Mouse (Mus musculus) heart, embryonic 14.5 days (tissue): ENCODE measurements around the gene Fbxo34. TPM values are rescaled to one million over a fixed set of nuclear protein-coding genes. Genes with fewer than 3 reads are reported as not detected.

Experiments used
- ATAC-seq: fragments of 200-750 bp; cut with Nextera tagmentation; 2 replicates; pipeline ENCODE4 v1.8.0; 2017; ENCODE audit warnings: low read depth, moderate TSS enrichment; ENCODE audit not compliant: insufficient number of reproducible peaks, insufficient read depth, low FRiP score
- H3K27ac ChIP-seq, 2 experiments: fragments of 200-500 bp in 1 of 2; fragments of 300-500 bp in 1 of 2; sonication (generic) in 1 of 2; replicated peaks in 1 of 2; 2 replicates each; pipeline ENCODE4 v1.5.1; 2012 to 2014; ENCODE audit warnings: low read depth in 2 of 2, low read length in 2 of 2, control low read depth in 1 of 2, mild to moderate bottlenecking in 1 of 2, mixed read lengths in 1 of 2; ENCODE audit not compliant: control insufficient read depth in 1 of 2, insufficient read depth in 1 of 2
- H3K27me3 ChIP-seq: fragments of 300-500 bp; sonication (generic); 2 replicates; pipeline ENCODE4 v1.6.1; 2014; ENCODE audit warnings: mild to moderate bottlenecking, low read length, control low read depth; ENCODE audit not compliant: control insufficient read depth, insufficient read depth
- H3K36me3 ChIP-seq: fragments of 300-500 bp; sonication (generic); 2 replicates; pipeline ENCODE4 v1.6.1; 2014; ENCODE audit warnings: mild to moderate bottlenecking, control low read depth, low read length, mixed read lengths; ENCODE audit not compliant: control insufficient read depth, insufficient read depth
- H3K4me1 ChIP-seq, 2 experiments: fragments of 200-500 bp in 1 of 2; fragments of 300-500 bp in 1 of 2; sonication (generic) in 1 of 2; 2 replicates each; pipeline ENCODE4 v1.6.1; 2012 to 2014; ENCODE audit warnings: low read length in 2 of 2, control low read depth in 1 of 2, mixed read lengths in 1 of 2; ENCODE audit not compliant: control insufficient read depth in 2 of 2, insufficient read depth in 2 of 2
- H3K4me2 ChIP-seq: fragments of 300-500 bp; sonication (generic); 2 replicates; pipeline ENCODE4 v1.6.1; 2014; ENCODE audit warnings: mild to moderate bottlenecking, low read length
- H3K4me3 ChIP-seq, 2 experiments: fragments of 200-500 bp in 1 of 2; fragments of 300-500 bp in 1 of 2; sonication (generic) in 1 of 2; 2 replicates each; pipeline ENCODE4 v1.5.1; 2012 to 2014; ENCODE audit warnings: low read length in 2 of 2, mild to moderate bottlenecking in 2 of 2, control low read depth in 1 of 2, low read depth in 1 of 2, moderate library complexity in 1 of 2; ENCODE audit not compliant: control insufficient read depth in 1 of 2, insufficient read depth in 1 of 2
- H3K9ac ChIP-seq: fragments of 300-500 bp; sonication (generic); 2 replicates; pipeline ENCODE4 v1.6.1; 2014; ENCODE audit warnings: mild to moderate bottlenecking, low read length
- H3K9me3 ChIP-seq: fragments of 300-500 bp; sonication (generic); 2 replicates; pipeline ENCODE4 v1.6.1; 2016; ENCODE audit warnings: low read length, control low read depth; ENCODE audit not compliant: control insufficient read depth
- WGBS: fragments of 180-500 bp; shearing (Covaris S2); extraction: QIAGEN DNeasy Blood & Tissue Kit; methylation state at CpG from one replicate; pipeline ENCODE4 v1.1.7; 2014; 5-methylcytosine and 5-hydroxymethylcytosine counted together
- polyA plus RNA-seq: library from polyadenylated mRNA; unstranded; fragments of >200 nt; fragmentation: Nextera tagmentation; extraction: Ambion mirVana; gene quantifications from 2 replicates; pipeline ENCODE4 v1.2.1, GENCODE M21; 2014

Gene Fbxo34
- polyA plus RNA-seq, 1 experiment from 2014 or later: 16.4 TPM

DNA sequence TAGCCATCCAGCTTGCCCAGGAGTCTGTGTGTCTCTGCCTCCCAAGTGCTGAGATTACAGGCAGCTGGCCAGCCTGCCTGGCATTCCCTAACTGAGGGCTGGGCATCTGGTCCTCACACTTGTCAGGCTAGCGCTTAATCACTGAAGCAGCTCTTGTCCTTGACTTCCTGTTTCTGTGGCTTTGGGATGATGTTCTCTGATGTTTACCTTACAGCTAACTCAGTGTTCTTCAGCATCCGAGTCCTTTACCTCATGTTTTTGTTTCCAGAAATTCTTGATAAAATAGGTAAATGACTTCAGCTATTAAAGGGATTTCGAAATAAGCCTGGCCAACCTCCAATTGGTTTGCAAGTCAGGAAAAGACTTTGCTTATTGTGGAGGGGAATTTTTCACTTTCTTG, 53.8 kb downstream of the Fbxo34 start:
- H3K4me1 ChIP-seq: peaks cover 0 to 6% of the 10 kb centered on the region in 2 experiments; a peak in 1 of 4 replicates
- H3K4me2 ChIP-seq: no peak overlapping the region
- no peaks in the 10 kb centered on the region for H3K9me3 ChIP-seq
- peak; percentile 39; the same call in 1 of the 2 replicates for ATAC-seq
- 68% methylated on average over 3 of the region's 3 CpGs for WGBS
- H3K27me3 ChIP-seq: no peaks in the 10 kb centered on the region
- no peak overlapping the region for H3K9ac ChIP-seq
- H3K27ac ChIP-seq: no peak overlapping the region
- no peaks in the 10 kb centered on the region for H3K36me3 ChIP-seq
- H3K4me3 ChIP-seq: no peak overlapping the region

DNA sequence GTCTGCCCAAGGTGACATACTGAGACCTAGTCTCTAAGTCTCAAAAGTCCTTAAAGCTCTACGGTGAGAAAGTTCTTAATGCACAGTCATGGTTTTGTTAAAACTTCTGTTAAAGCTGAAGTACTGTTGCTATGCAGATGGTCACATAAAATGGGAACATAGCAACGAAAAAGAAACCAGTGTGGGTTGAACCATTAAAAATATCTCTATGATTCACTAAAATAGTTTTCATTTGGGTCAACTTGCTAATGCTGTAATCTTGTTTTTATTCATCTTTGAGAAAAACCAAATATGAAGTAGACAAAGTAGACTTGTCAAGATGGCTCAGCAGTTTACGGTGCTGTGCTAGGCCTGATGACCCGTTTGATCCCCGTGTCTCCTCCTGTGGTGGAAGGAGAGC, 56.5 kb downstream of the Fbxo34 start:
- ATAC-seq: no peak
- Histone ChIP-seq H3K27ac (no peak overlapping the region), H3K36me3 (no peaks in the 10 kb centered on the region), H3K4me3 (no peak overlapping the region), H3K9me3 (no peaks in the 10 kb centered on the region), H3K4me2 (no peak overlapping the region), H3K4me1 (peaks cover 0 to 6% of the 10 kb centered on the region in 2 experiments; a peak in 1 of 4 replicates), H3K9ac (no peak overlapping the region), H3K27me3 (no peaks in the 10 kb centered on the region)
- 97% methylated on average over 5 of the region's 5 CpGs for WGBS

DNA sequence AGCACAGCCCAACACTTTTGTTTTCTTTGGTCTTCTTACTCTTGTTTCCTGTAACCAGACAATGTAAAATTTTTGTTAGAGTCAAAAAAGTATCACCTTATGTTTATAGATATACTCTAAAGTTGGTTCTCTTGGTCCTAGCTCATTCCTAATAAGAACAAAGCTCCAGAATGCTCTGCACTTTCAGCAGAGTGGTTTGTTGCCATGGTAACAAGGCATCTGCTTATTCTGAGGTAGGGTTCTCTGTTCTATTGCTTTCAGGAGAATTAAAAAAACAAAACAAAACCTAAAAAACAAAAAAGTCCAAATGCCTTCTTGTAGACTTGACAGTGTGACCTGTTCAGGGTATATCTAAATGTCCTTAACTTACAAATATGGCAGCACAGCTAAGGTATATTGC, 57.8 kb downstream of the Fbxo34 start:
- Histone ChIP-seq H3K4me3 (no peak overlapping the region), H3K4me1 (peaks cover 0 to 6% of the 10 kb centered on the region in 2 experiments; a peak in 3 of 4 replicates), H3K36me3 (no peaks in the 10 kb centered on the region), H3K27me3 (no peaks in the 10 kb centered on the region), H3K9ac (no peak overlapping the region), H3K9me3 (no peaks in the 10 kb centered on the region), H3K27ac (no peak overlapping the region), H3K4me2 (no peak overlapping the region)
- ATAC-seq: no peak

DNA sequence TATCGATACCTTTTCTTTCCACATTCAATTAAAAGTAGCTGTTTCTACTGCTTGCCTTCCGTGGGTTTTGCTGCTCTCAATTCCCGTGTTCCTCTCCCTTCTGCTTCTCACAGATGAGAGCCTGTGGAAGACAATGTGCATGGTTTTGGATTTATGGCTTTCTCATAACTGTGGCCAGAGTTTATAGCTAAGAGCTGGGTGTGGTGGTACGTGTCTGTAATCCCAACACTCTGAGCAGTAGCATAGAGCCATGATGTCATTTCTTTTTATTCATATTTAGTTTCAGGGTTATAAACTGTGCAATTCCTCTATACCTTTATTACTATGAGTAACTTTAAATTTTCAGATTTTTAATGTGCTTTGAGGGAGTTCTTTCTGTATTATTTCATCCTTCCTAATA, 60.0 kb downstream of the Fbxo34 start:
- no peaks in the 10 kb centered on the region for H3K9me3 ChIP-seq
- no peak overlapping the region for H3K4me2 ChIP-seq
- H3K27ac ChIP-seq: no peak overlapping the region
- no peaks in the 10 kb centered on the region for H3K36me3 ChIP-seq
- no peak for ATAC-seq
- peaks cover 0 to 5% of the 10 kb centered on the region in 2 experiments; a peak in 3 of 4 replicates for H3K4me1 ChIP-seq
- no peak overlapping the region for H3K9ac ChIP-seq
- H3K27me3 ChIP-seq: no peaks in the 10 kb centered on the region
- H3K4me3 ChIP-seq: no peak overlapping the region
- WGBS: 90% methylated on average over 4 of the region's 4 CpGs

DNA sequence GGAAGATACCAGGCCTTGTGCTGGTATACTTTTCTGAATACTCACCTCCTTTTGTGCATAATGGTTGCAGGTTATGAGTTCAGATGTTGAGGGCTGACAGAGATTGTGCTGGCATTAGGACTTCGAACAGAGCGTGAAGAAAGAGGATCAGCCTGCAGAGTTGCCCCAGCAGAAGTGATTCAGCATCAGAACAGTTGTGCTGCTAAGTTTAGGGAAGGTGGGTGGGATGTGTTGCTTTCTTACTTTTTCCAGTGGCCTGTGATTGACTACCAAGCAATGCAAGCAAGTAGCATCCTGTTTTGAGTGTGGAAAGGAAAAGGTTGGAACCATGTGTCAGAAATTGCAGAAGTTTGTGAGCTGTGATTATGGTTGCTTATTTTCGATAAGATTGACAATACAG, 63.4 kb downstream of the Fbxo34 start:
- Histone ChIP-seq H3K4me3 (no peak overlapping the region), H3K4me1 (peaks cover 0 to 7% of the 10 kb centered on the region in 2 experiments; a peak in 3 of 4 replicates), H3K9ac (no peak overlapping the region), H3K27ac (no peak overlapping the region), H3K9me3 (no peaks in the 10 kb centered on the region), H3K4me2 (no peak overlapping the region), H3K27me3 (no peaks in the 10 kb centered on the region), H3K36me3 (no peaks in the 10 kb centered on the region)
- 93% methylated on average over 3 of the region's 3 CpGs for WGBS
- no peak for ATAC-seq

DNA sequence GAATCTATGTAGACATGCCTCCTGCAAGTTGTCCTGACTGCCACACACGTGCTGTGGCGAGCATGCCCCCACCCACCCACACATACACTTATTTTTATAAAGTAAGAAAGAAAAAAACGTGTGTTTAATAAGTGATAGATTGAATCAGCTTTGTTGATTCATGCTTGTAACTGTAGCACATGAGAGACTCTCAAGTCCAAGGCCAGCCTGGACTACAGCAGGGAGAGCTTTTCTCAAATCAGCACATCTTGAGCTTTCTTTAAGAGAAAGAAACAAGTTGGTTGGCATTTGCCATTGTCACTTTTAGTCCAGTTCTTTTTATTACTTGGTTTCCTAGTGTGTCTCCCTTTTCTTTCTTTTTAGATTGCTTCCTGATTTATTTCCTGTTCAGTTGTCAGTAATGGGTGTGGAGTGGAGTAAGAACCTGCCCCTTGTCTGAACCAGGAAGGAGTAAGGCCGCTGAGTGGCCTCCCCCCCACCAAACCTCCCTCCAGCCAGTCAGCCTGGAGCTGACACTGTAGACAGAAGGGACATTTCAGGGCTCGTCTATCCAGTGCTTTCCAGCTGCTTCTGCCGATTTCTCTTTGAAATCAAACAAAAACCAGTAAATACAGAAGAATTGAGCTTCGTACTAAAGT, 64.7 kb downstream of the Fbxo34 start:
- Histone ChIP-seq H3K27me3 (no peaks in the 10 kb centered on the region), H3K9ac (peak overlapping the region; percentile 32; the same call in 1 of the 2 replicates), H3K36me3 (no peaks in the 10 kb centered on the region), H3K27ac (peak overlapping the region; percentile 12 to 42; a peak in 3 of 4 replicates), H3K4me2 (no peak overlapping the region), H3K4me3 (no peak overlapping the region), H3K9me3 (no peaks in the 10 kb centered on the region), H3K4me1 (peaks cover 0 to 7% of the 10 kb centered on the region in 2 experiments; a peak in 3 of 4 replicates)
- peak; percentile 76; the same call in 1 of the 2 replicates for ATAC-seq
- 48% methylated on average over 7 of the region's 7 CpGs for WGBS

DNA sequence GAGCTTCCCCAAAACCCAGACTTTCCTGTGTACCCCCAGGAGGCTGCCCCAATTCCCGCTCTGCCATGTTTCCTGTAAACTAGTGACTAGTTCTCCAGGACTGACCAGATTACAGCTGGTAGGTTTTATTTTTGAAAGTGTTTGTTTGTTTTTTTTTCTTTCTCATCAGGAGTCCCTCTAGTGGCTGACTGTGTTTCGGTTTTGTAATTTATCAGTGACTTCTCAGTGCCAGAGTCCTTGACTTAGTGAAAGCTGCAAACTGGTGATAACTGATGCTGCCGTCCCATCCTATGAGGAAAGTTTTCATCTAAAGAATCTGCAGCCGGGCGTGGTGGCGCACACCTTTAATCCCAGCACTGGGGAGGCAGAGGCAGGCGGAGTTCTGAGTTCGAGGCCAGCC, 65.4 kb downstream of the Fbxo34 start:
- H3K27me3 ChIP-seq: no peaks in the 10 kb centered on the region
- WGBS: 71% methylated on average over 8 of the region's 8 CpGs
- H3K9me3 ChIP-seq: no peaks in the 10 kb centered on the region
- H3K36me3 ChIP-seq: no peaks in the 10 kb centered on the region
- no peak overlapping the region for H3K27ac ChIP-seq
- peaks cover 0 to 7% of the 10 kb centered on the region in 2 experiments; a peak in 3 of 4 replicates for H3K4me1 ChIP-seq
- no peak overlapping the region for H3K9ac ChIP-seq
- no peak overlapping the region for H3K4me2 ChIP-seq
- no peak for ATAC-seq
- H3K4me3 ChIP-seq: no peak overlapping the region

DNA sequence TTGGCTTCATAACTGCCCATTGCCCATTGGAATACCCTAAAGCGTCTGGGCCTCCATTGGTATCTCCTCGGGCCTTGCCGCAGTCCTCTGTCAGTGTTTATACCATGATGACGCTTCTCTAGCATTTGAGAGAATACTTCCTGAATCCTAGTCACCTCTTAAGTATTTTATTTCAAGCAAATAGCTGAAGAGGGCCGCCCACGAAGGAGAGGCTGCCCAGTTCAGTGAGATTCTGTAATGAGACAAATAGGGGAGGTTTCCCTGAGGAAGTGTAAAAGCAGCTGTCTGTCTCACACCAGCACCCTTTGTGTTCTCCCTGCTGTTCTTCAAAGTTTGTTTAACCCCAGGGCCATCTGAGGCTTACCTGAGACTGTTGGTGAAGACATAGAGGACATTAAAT, 66.5 kb downstream of the Fbxo34 start:
- WGBS: 70% methylated on average over 6 of the region's 6 CpGs
- Histone ChIP-seq H3K9ac (no peak overlapping the region), H3K4me3 (no peak overlapping the region), H3K4me2 (no peak overlapping the region), H3K4me1 (peaks cover 0 to 7% of the 10 kb centered on the region in 2 experiments; a peak in 3 of 4 replicates), H3K36me3 (no peaks in the 10 kb centered on the region), H3K27me3 (no peaks in the 10 kb centered on the region), H3K9me3 (no peaks in the 10 kb centered on the region), H3K27ac (no peak overlapping the region)
- no peak for ATAC-seq
